Mouse (Mus musculus) lung, adult 2 months (tissue): ENCODE results near the gene Tspan31.

Experiments
- CTCF ChIP-seq: fragments of 200-500 bp; IDR thresholded peaks from 2 replicates; pipeline ENCODE4 v1.5.1; 2011; ENCODE audit warnings: mild to moderate bottlenecking, low read length, control low read depth; ENCODE audit not compliant: insufficient read depth
- POLR2A ChIP-seq: fragments of 200-500 bp; IDR thresholded peaks from 2 replicates; pipeline ENCODE4 v1.6.1; 2011; ENCODE audit warnings: low read depth, mild to moderate bottlenecking, control low read depth, low read length, borderline replicate concordance; ENCODE audit errors: extremely low read depth

DNA sequence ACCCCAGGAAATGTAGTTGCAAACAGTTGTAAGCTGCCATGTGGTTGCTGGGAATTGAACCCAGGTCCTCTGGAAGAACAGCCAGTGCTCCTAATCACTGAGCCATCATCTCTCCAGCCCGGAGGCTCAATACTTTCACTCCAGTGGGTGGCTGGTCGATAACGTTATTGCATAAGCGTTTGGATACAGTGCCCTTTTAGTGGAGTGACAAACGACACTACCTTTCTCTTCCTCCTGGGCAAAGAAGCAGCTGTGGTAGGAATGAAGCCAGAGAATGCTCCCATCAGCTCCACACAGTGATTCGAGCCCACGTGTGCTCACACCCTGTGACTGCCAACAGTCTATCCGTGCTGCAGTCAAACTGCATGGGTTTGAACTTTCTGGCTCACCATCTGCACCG lies 1.1 kb upstream of the Tspan31 start:
- TF ChIP-seq CTCF (no peak), POLR2A (no peak)
